Mouse (Mus musculus): ENCODE results near the gene Tusc2.

Tusc2 gene

GRCm38 (mm10) chr9:107543299-107543698 is 19.8 kb upstream of the Tusc2 start:
- in situ Hi-C loops (cut with MboI, MseI), result loop anchor here (25.0 kb wide), 2 partner anchors 1356 to 1544 kb away; partner anchors contain the start of genes Ccdc51 (in 1 of the 2), Plxnb1 (in 1 of the 2), Ppm1m (in 1 of the 2) and Tma7 (in 1 of the 2)

DNA sequence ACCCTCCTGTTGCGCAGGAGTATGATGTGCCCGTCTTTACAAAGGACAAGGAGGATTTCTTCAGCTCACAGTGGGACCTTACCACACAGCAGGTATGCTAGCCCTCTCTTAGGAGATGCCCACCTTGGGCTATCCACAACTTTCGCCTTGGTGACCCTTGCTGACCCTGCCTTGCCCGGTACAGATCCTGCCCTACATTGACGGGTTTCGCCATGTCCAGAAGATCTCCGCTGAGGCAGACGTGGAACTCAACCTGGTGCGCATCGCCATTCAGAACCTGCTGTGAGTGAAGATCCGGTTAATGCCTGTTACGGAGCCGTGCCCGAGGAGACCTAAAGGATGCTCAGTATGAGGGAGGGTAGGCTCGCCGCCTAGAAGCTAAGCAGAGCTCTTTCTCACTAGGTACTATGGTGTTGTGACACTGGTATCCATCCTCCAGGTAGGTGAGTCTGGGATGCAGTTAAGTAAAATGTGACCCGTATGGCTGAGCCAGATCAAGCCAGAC is 18.8 kb upstream of the Tusc2 start:
- in situ Hi-C loops (cut with MboI, MseI), result loop anchor here (25.0 kb wide), 2 partner anchors 1357 to 1543 kb away; partner anchors contain the start of genes Ccdc51 (in 1 of the 2), Plxnb1 (in 1 of the 2), Ppm1m (in 1 of the 2) and Tma7 (in 1 of the 2)

DNA sequence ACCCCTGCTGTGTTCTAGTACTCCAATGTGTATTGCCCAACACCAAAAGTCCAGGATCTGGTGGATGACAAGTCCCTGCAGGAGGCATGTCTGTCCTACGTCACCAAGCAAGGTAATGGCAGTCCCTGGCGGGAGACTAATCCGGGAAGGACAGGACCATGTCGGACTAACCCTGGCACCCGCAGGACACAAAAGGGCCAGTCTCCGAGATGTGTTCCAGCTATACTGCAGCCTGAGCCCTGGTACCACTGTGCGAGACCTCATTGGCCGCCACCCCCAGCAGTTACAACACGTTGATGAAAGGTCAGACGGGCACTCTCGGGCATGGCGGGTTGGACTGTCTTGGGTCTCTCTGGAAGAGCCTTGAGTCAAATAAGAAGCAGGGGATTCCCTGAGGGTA is 18.3 kb upstream of the Tusc2 start:
- in situ Hi-C loops (cut with MboI, MseI), result loop anchor here (25.0 kb wide), 2 partner anchors 1357 to 1543 kb away; partner anchors contain the start of genes Ccdc51 (in 1 of the 2), Plxnb1 (in 1 of the 2), Ppm1m (in 1 of the 2) and Tma7 (in 1 of the 2)

DNA sequence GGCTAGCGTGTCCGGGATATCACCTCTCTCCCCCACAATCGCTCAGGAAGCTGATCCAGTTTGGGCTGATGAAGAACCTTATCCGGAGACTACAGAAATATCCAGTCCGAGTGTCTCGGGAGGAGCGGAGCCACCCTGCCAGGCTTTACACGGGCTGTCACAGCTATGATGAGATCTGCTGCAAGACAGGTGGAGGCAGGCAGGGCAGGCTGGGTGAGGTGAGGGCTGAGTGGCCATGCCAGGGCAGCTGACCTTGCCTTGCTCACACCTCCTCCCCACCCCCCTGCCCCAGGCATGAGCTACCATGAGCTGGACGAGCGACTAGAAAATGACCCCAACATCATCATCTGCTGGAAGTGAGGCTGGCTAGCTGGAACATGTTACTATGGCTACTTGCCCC is 17.9 kb upstream of the Tusc2 start:
- in situ Hi-C loops (cut with MboI, MseI), result loop anchor here (25.0 kb wide), 2 partner anchors 1358 to 1542 kb away; partner anchors contain the start of genes Ccdc51 (in 1 of the 2), Plxnb1 (in 1 of the 2), Ppm1m (in 1 of the 2) and Tma7 (in 1 of the 2)

DNA sequence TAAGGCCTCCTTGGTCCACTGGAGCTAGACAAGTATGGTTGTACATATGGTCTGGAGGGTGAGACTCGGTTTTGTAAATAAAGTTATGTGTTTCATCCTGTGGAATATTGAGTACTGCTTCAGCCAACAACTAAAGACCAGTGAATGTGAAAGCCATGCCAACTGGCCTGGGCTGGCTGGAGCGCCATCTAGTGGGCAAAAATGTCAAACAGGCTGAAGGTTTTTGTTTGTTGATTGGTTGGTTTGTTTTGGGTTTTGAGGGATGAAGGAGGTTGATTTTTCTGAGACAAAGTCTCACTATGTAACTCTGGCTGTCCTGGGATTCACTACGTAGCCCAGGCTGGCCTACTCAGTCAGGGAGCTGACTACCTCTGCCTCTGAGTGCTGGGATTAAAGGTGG is 17.5 kb upstream of the Tusc2 start:
- in situ Hi-C loops (cut with MboI, MseI), result loop anchor here (25.0 kb wide), 2 partner anchors 1358 to 1542 kb away; partner anchors contain the start of genes Ccdc51 (in 1 of the 2), Plxnb1 (in 1 of the 2), Ppm1m (in 1 of the 2) and Tma7 (in 1 of the 2)

GRCm38 (mm10) chr9:107547026-107547425 is 16.0 kb upstream of the Tusc2 start, which contains the start of gene Zmynd10:
TSS of gene Zmynd10 (plus strand) at chr9:107547298.
- in situ Hi-C loops (cut with MboI, MseI), result loop anchor here (25.0 kb wide), 2 partner anchors 1360 to 1540 kb away; partner anchors contain the start of genes Ccdc51 (in 1 of the 2), Plxnb1 (in 1 of the 2), Ppm1m (in 1 of the 2) and Tma7 (in 1 of the 2)

DNA sequence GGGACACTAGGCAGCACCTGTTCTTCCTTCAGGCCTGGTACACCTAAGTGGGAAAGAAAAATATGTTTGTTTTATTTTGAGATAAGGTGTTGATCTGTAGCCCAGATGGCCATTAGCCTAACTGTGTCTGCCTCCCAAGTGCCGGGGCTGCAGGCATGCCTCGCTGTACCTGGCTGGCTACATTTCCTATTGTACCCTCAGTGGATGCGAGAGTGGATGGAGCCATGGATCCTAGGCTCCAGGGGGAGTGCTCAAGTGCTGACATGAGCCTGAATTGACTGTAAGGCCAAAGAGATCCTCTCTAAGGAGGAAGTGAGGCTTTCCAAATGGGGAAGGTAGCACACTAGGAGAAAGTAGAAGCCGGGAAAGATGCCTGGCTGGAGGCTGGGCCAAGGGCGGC is 15.1 kb upstream of the Tusc2 start:
- in situ Hi-C loops (cut with MboI, MseI), result loop anchor here (25.0 kb wide), 2 partner anchors 1361 to 1539 kb away; partner anchors contain the start of genes Ccdc51 (in 1 of the 2), Plxnb1 (in 1 of the 2), Ppm1m (in 1 of the 2) and Tma7 (in 1 of the 2)

GRCm38 (mm10) chr9:107548820-107549219 is 14.2 kb upstream of the Tusc2 start:
- in situ Hi-C loops (cut with MboI, MseI), result loop anchor here (25.0 kb wide), 2 partner anchors 1362 to 1538 kb away; partner anchors contain the start of genes Ccdc51 (in 1 of the 2), Plxnb1 (in 1 of the 2), Ppm1m (in 1 of the 2) and Tma7 (in 1 of the 2)

DNA sequence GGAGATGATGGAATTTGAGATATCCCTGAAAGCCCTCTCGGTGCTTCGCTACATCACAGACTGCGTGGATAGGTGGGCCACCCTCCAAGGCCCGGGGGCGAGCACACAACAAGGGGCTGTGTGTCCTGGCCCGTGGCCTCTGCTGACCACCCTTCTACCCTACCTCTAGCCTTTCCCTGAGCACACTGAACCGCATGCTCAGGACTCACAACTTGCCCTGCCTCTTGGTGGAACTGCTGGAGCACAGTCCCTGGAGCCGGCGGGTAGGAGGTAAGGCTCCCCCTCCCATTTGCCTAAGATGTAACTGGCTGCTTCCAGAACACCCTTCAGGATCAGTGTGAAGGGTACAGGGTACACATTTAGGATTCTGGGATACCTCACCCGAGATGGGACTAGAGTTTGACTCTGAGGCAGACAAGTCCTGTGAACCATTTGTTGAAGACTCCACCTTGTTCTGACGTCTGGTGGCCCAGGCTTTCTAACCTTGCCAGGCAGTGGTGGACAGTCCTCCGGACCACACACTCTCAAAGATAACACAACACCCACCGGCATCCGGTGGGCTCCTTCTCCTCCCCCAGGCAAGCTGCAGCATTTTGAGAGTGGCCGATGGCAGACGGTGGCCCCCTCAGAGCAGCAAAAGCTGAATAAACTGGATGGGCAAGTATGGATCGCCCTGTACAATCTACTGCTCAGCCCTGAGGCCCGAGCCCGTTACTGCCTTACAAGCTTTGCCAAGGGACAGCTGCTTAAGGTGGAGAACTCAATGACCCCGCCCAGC is 13.6 kb upstream of the Tusc2 start:
- in situ Hi-C loops (cut with MboI, MseI), result loop anchor here (5.0 to 25.0 kb wide), 5 partner anchors 78 to 1538 kb away; partner anchors contain the start of genes Ccdc51 (in 1 of the 2), Pcbp4 (in 1 of the 2), Plxnb1 (in 1 of the 2) and Ppm1m (in 1 of the 2)

DNA sequence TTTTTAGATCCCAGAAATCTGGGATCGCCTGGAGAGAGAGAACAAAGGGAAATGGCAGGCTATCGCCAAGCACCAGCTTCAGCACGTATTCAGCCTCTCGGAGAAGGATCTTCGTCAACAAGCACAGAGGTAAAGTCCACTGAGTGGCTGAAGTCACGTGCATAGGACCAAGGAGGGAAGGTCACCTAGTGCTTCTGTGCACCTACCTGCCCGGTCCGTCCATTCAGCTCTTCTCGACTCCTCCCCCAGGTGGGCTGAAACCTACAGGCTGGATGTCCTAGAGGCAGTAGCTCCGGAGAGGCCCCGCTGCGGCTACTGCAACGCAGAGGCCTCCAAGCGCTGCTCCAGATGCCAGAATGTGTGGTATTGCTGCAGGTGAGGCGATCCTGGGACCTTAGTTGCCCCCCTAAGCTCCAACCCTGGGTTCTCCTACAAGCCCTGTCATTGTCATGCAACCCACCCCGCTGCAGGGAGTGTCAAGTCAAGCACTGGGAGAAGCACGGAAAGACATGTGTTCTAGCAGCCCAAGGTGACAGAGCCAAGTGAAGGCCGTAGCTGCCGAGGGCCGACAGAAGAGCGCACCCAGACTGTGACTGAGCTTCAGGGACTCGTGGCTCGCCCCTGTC is 12.5 kb upstream of the Tusc2 start:
- in situ Hi-C loops (cut with MboI, MseI), result loop anchor here (5.0 to 10.0 kb wide), 3 partner anchors 77 to 1504 kb away; partner anchors contain the start of genes Pcbp4 (in 1 of the 2) and Trex1 (in 1 of the 2)

DNA sequence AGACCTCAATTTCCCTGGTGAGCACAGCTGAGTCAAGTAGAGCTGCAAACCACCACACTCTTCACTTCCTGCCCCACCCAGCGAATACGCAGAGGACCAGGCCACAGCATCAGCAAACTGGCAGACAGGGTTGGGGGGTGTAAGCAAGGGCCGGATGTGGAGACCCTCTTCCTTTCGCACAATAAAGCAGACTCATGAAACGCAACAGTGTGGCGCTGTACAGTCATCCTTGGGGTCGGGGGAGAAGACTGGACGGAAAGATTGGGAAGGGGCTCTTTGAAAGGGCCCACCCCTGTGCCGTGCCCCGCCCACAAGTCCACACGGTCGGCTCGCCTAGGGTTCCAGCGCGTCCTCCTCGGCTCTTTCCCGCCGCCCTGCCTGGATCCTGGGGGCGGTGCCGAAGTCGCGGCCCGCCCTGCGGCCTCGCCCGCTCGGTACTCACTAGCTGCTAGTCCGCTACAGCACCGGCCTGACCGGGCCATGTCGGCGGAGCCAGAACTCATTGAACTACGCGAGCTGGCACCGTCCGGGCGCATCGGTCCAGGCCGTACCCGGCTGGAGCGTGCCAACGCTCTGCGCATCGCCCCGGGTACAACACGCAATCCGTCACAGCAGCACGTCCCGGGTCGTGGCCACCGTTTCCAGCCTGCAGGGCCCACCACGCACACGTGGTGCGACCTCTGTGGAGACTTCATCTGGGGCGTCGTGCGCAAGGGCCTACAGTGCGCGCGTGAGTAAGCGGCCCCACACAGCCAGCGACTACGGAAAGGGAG is 11.8 kb upstream of the Tusc2 start, which contains the start of gene Rassf1:
Rassf1 (plus strand) TSS at position 439 of the 773 bp plus-strand sequence.
- in situ Hi-C loops (cut with MboI, MseI), result loop anchor here (5.0 to 10.0 kb wide), 3 partner anchors 76 to 1503 kb away; partner anchors contain the start of genes Pcbp4 (in 1 of the 2) and Trex1 (in 1 of the 2)

DNA sequence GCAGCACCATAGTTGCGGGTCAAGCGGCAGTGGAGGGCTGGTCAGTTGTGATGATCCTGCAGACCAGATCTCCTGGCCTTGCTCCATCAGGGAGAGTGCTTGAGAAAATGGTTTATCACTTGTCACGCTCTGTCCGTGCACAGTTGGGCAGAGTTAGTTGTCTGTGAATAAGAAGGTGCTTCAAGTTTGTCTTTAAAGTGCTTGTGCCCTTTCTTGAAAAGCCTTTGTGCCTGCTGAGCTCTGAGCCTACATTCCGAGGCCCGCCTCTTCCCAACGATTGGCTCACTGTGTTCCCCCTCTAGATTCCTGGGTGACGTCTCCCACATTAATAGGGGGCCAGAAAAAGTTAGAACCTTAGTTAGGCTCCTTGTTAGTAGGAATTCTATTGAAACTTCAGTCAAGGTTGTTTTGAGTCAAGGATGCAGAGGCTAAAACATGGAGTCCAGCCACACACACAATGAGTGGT is 11.1 kb upstream of the Tusc2 start:
- in situ Hi-C loops (cut with MboI, MseI), result loop anchor here (5.0 to 10.0 kb wide), 3 partner anchors 75 to 1503 kb away; partner anchors contain the start of genes Pcbp4 (in 1 of the 2) and Trex1 (in 1 of the 2)

GRCm38 (mm10) chr9:107552690-107553393 is 10.2 kb upstream of the Tusc2 start:
- in situ Hi-C loops (cut with MboI, MseI), result loop anchor here (5.0 to 10.0 kb wide), 3 partner anchors 74 to 1502 kb away; partner anchors contain the start of genes Pcbp4 (in 1 of the 2) and Trex1 (in 1 of the 2)

DNA sequence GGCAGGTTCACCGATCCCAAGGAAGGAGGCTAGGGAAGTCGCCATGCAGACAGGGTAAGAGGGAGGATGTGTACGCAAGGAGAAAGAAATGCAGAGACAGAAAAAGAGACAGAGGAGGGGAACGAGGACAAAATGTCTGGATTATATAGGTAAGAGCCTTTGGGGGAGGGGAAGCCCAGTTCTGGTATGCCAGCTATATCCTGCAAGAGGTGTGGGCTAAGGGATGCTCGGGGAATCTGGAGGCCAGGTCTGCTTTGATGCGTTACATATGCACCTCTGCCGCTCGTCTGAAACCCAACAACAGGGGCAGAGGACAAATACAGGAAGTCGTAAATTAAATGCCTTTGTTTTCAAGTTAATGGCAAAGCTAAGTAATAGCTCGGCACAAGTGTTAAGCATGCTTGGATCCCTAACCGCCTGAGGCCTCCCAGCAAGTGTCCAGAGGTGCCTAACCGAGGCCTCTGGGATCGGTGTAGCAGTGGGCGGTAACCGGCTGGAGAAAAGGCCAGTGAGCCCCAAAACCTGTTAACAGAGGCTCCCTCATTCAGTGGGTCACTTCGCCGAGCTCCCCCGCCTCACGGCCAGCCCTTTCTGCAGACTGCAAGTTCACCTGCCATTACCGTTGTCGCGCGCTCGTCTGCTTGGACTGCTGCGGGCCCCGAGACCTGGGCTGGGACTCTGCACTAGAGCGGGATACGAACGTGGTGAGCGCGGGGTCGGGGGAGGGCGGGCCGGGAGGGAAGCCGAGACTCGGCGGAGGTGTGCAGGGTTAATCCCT is 9.3 kb upstream of the Tusc2 start:
- in situ Hi-C loops (cut with MboI, MseI), result loop anchor here (5.0 to 10.0 kb wide), 3 partner anchors 74 to 1501 kb away; partner anchors contain the start of genes Pcbp4 (in 1 of the 2) and Trex1 (in 1 of the 2)

- in situ Hi-C loops (cut with MboI, MseI), result loop anchor here (5.0 to 10.0 kb wide), 3 partner anchors 73 to 1500 kb away; partner anchors contain the start of genes Pcbp4 (in 1 of the 2) and Trex1 (in 1 of the 2)
These were observed 8.7 kb upstream of the Tusc2 start for GRCm38 (mm10) chr9:107554319-107554825.

GRCm38 (mm10) chr9:107555031-107555457 is 8.0 kb upstream of the Tusc2 start:
- in situ Hi-C loops (cut with MboI, MseI), result loop anchor here (10.0 kb wide), 2 partner anchors 1100 to 1500 kb away; partner anchors contain the start of genes Pcbp4 (in 1 of the 2) and Trex1 (in 1 of the 2)

GRCm38 (mm10) chr9:107555701-107556100 is 7.4 kb upstream of the Tusc2 start:
- in situ Hi-C loops (cut with MboI, MseI), result loop anchor here (10.0 kb wide), 2 partner anchors 1101 to 1499 kb away; partner anchors contain the start of genes Pcbp4 (in 1 of the 2) and Trex1 (in 1 of the 2)
